Mouse (Mus musculus) MEL (cell line): ENCODE measurements around the gene Il17c. TPM values are rescaled to one million over a fixed set of nuclear protein-coding genes. Genes with fewer than 3 reads are reported as not detected.
A peak's percentile ranks its signal among the peaks of the same experiment; 100 is the strongest.

Experiments used
- DNase-seq: peaks from one replicate; pipeline ENCODE4 v3.0.0; 2011; ENCODE audit warnings: low read depth, low spot score
- H3K27ac ChIP-seq: 2 replicates; pipeline ENCODE4 v1.5.1; 2012; ENCODE audit warnings: low read depth, mild to moderate bottlenecking, control low read depth, low read length, moderate library complexity; ENCODE audit not compliant: control insufficient read depth
- H3K27me3 ChIP-seq, 2 experiments: fragments of 150-350 bp in 1 of 2; sonication (generic) in 1 of 2; 2 replicates each; pipeline ENCODE4 v1.6.1; 2012; ENCODE audit warnings: low read length in 2 of 2, mild to moderate bottlenecking in 2 of 2, improper control_type of control experiment in 1 of 2, moderate library complexity in 1 of 2; ENCODE audit not compliant: insufficient read depth in 2 of 2, control insufficient read depth in 1 of 2
- H3K36me3 ChIP-seq, 2 experiments: 2 replicates each; pipeline ENCODE4 v1.6.1; 2012 to 2014; ENCODE audit warnings: low read length in 2 of 2, improper control_type of control experiment in 1 of 2, inconsistent platforms in 1 of 2, mild to moderate bottlenecking in 1 of 2; ENCODE audit not compliant: insufficient read depth in 2 of 2, control insufficient read depth in 1 of 2
- H3K4me1 ChIP-seq, 2 experiments: fragments of 150-350 bp in 1 of 2; sonication (generic) in 1 of 2; 2 replicates each; pipeline ENCODE4 v1.6.1; 2012; ENCODE audit warnings: low read length in 2 of 2, improper control_type of control experiment in 1 of 2, mild to moderate bottlenecking in 1 of 2; ENCODE audit not compliant: insufficient read depth in 2 of 2, control insufficient read depth in 1 of 2
- H3K4me3 ChIP-seq, 2 experiments: fragments of 150-350 bp in 1 of 2; sonication (generic) in 1 of 2; 2 replicates each; pipeline ENCODE4 v1.5.1; 2012; ENCODE audit warnings: low read depth in 2 of 2, low read length in 2 of 2, mild to moderate bottlenecking in 2 of 2, moderate library complexity in 2 of 2, control low read depth in 1 of 2, improper control_type of control experiment in 1 of 2; ENCODE audit not compliant: control insufficient read depth in 1 of 2, insufficient read depth in 1 of 2
- H3K79me2 ChIP-seq: 2 replicates; pipeline ENCODE4 v1.6.1; 2012; ENCODE audit warnings: mild to moderate bottlenecking, low read length, moderate library complexity; ENCODE audit not compliant: control insufficient read depth, poor library complexity, insufficient read depth
- H3K9ac ChIP-seq: 2 replicates; pipeline ENCODE4 v1.6.1; 2012; ENCODE audit warnings: low read depth, mild to moderate bottlenecking, control low read depth, low read length, moderate library complexity; ENCODE audit not compliant: control insufficient read depth, poor library complexity, severe bottlenecking
- H3K9me3 ChIP-seq: fragments of 150-350 bp; sonication (generic); replicated peaks from 2 replicates; pipeline ENCODE4 v1.6.1; 2012; ENCODE audit warnings: mild to moderate bottlenecking, low read length, improper control_type of control experiment, moderate library complexity; ENCODE audit not compliant: insufficient read depth
- CHD2 ChIP-seq: IDR thresholded peaks from 2 replicates; pipeline ENCODE4 v1.6.1; 2011; ENCODE audit warnings: low read length, improper control_type of control experiment
- EP300 ChIP-seq, 2 experiments: IDR thresholded peaks; 2 replicates each; pipeline ENCODE4 v1.6.1; 2011; ENCODE audit warnings: improper control_type of control experiment in 2 of 2, low read length in 2 of 2, low read depth in 1 of 2, mild to moderate bottlenecking in 1 of 2
- ETS1 ChIP-seq: IDR thresholded peaks from 2 replicates; pipeline ENCODE4 v1.6.1; 2012; ENCODE audit warnings: low read depth, mild to moderate bottlenecking, inconsistent platforms, low read length, improper control_type of control experiment, moderate library complexity
- GATA1 ChIP-seq: IDR thresholded peaks from 2 replicates; pipeline ENCODE4 v1.6.1; 2011; ENCODE audit warnings: low read depth, low read length, improper control_type of control experiment
- HCFC1 ChIP-seq: IDR thresholded peaks from 2 replicates; pipeline ENCODE4 v1.6.1; 2012; ENCODE audit warnings: low read depth, mild to moderate bottlenecking, inconsistent platforms, low read length, improper control_type of control experiment, moderate library complexity
- KAT2A ChIP-seq: conservative IDR thresholded peaks from 2 replicates; pipeline ENCODE4 v1.6.1; 2012; ENCODE audit warnings: low read depth, low read length, improper control_type of control experiment, inconsistent platforms
- MAX ChIP-seq: IDR thresholded peaks from 2 replicates; pipeline ENCODE4 v1.6.1; 2011; ENCODE audit warnings: low read length, improper control_type of control experiment
- MAZ ChIP-seq: IDR thresholded peaks from 2 replicates; pipeline ENCODE4 v1.6.1; 2012; ENCODE audit warnings: low read depth, mild to moderate bottlenecking, inconsistent platforms, low read length, improper control_type of control experiment
- MEF2A ChIP-seq: IDR thresholded peaks from 2 replicates; pipeline ENCODE4 v1.6.1; 2014; ENCODE audit warnings: low read depth, mild to moderate bottlenecking, inconsistent platforms, low read length, improper control_type of control experiment; ENCODE audit not compliant: poor library complexity, insufficient replicate concordance, severe bottlenecking; ENCODE audit errors: extremely low read depth
- MYC ChIP-seq: IDR thresholded peaks from 2 replicates; pipeline ENCODE4 v1.6.1; 2011; ENCODE audit warnings: low read depth, mild to moderate bottlenecking, low read length, improper control_type of control experiment, moderate library complexity
- NELFE ChIP-seq: IDR thresholded peaks from 2 replicates; pipeline ENCODE4 v1.6.1; 2011; ENCODE audit warnings: low read depth, low read length, improper control_type of control experiment
- POLR2A ChIP-seq, 2 experiments: IDR thresholded peaks; 2 replicates each; pipeline ENCODE4 v1.6.1; 2011 to 2012; ENCODE audit warnings: low read length in 2 of 2, mild to moderate bottlenecking in 2 of 2, control low read depth in 1 of 2, improper control_type of control experiment in 1 of 2, low read depth in 1 of 2, moderate library complexity in 1 of 2; ENCODE audit not compliant: control insufficient read depth in 1 of 2, insufficient read depth in 1 of 2, poor library complexity in 1 of 2
- POLR2AphosphoS5 ChIP-seq: IDR thresholded peaks from 2 replicates; pipeline ENCODE4 v1.6.1; 2012; ENCODE audit warnings: low read depth, borderline replicate concordance, mild to moderate bottlenecking, inconsistent platforms, low read length, moderate library complexity, mixed read lengths
- SIN3A ChIP-seq: IDR thresholded peaks from 2 replicates; pipeline ENCODE4 v1.6.1; 2012; ENCODE audit warnings: low read length, improper control_type of control experiment, inconsistent platforms
- SMC3 ChIP-seq: IDR thresholded peaks from 2 replicates; pipeline ENCODE4 v1.6.1; 2011; ENCODE audit warnings: low read depth, low read length, improper control_type of control experiment
- TAL1 ChIP-seq: IDR thresholded peaks from 2 replicates; pipeline ENCODE4 v1.6.1; 2012; ENCODE audit warnings: mild to moderate bottlenecking, inconsistent platforms, low read length, moderate library complexity, mixed read lengths
- USF2 ChIP-seq, 2 experiments: IDR thresholded peaks; 2 replicates each; pipeline ENCODE4 v1.6.1; 2011 to 2012; ENCODE audit warnings: improper control_type of control experiment in 2 of 2, low read length in 2 of 2, borderline replicate concordance in 1 of 2, inconsistent platforms in 1 of 2, low read depth in 1 of 2, mild to moderate bottlenecking in 1 of 2; ENCODE audit not compliant: insufficient read depth in 1 of 2
- ZKSCAN1 ChIP-seq: IDR thresholded peaks from 2 replicates; pipeline ENCODE4 v1.6.1; 2012; ENCODE audit warnings: low read depth, mild to moderate bottlenecking, inconsistent platforms, low read length, improper control_type of control experiment, moderate library complexity
- polyA plus RNA-seq, 2 experiments: library from polyadenylated mRNA; stranded (reverse) in 1 of 2; unstranded in 1 of 2; fragments of >175 nt in 1 of 2; fragments of >200 nt in 1 of 2; gene quantifications; 2 replicates each; pipeline versions ENCODE4 v1.2.1 to v1.2.4; 2012; ENCODE audit warnings: low replicate concordance in 2 of 2, low read depth in 1 of 2; ENCODE audit not compliant: insufficient read length in 2 of 2, insufficient read depth in 1 of 2, missing spikeins in 1 of 2
- total RNA-seq: library from RNA; depleted of rRNA; stranded (reverse); fragments of 300-350 nt; gene quantifications from 2 replicates; pipeline ENCODE4 v1.2.3, GENCODE M21; 2012

Gene Il17c
- total and polyA plus RNA-seq, 3 experiments, result 0.43 TPM; not detected in 2

DNA sequence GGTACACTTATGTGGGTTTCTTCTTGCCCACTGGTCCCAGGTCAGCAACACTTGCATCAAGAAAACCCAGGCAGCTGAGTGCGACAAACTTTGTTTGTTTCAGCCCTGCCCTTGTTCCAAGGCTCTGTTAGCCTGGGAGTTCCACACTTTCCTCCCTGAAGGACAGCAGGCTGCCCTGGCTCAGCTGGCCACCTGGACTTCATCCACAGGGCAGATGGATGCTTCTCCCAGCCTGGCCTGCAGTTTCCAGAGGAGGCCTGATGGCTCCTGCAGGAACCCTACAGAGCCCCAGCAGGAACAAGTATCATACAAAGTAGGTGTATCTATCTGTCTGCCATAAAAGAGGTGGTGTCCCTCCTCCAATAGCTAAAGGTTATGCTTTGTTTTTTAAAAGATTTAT lies 19.5 kb downstream of the Il17c start:
- Histone ChIP-seq H3K79me2 (0 out of 2 replicates have a peak, but pooled peaks cover 3% of the 10 kb centered on the region), H3K27ac (no peak overlapping the region), H3K9ac (no peak overlapping the region), H3K36me3 (no peaks in the 10 kb centered on the region), H3K27me3 (no peaks in the 10 kb centered on the region), H3K4me1 (peaks cover 0 to 3% of the 10 kb centered on the region in 2 experiments; a peak in 1 of 4 replicates), H3K4me3 (no peak overlapping the region), H3K9me3 (no peaks in the 10 kb centered on the region)
- DNase-seq, result no peak
- TF ChIP-seq SMC3 (no peak), USF2 (IDR thresholded peaks at IDR 0.05; ENCODE audit: borderline replicate concordance in 1 of 2, insufficient read depth in 1 of 2, low read depth in 1 of 2, low read length in 2 of 2) (no peak), ETS1 (no peak)

DNA sequence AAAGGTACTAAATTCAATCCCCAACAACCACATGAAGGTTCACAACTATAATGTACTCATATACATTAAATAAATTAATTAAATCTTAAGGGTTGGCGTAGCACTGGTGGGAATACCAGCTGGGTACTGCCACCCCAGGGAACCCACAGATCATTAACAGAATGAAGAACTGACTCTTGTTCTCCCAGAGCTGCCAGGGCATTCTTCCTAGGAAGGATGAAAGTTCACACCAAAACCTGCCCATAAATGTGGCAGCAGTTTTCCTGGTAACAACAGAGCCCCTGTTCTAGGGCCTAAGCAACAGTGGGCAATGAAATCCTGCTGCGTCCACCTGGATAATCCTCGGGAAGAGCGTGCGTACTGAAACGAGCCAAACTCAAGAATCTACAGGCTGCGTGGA lies 20.5 kb downstream of the Il17c start:
- H3K27me3 ChIP-seq, result no peaks in the 10 kb centered on the region
- H3K27ac ChIP-seq, result no peak overlapping the region
- H3K36me3 ChIP-seq, result no peaks in the 10 kb centered on the region
- H3K79me2 ChIP-seq, result 0 out of 2 replicates have a peak, but pooled peaks cover 3% of the 10 kb centered on the region
- peak overlapping the region; percentile 60 for H3K9ac ChIP-seq
- no peaks in the 10 kb centered on the region for H3K9me3 ChIP-seq
- H3K4me3 ChIP-seq, result peak overlapping the region in 1 of 2 experiments; percentile 69; a peak in 2 of 4 replicates
- no peak for DNase-seq
- H3K4me1 ChIP-seq, result peaks cover 0 to 3% of the 10 kb centered on the region in 2 experiments; a peak in 1 of 4 replicates
- no peak for TF ChIP-seq CHD2

DNA sequence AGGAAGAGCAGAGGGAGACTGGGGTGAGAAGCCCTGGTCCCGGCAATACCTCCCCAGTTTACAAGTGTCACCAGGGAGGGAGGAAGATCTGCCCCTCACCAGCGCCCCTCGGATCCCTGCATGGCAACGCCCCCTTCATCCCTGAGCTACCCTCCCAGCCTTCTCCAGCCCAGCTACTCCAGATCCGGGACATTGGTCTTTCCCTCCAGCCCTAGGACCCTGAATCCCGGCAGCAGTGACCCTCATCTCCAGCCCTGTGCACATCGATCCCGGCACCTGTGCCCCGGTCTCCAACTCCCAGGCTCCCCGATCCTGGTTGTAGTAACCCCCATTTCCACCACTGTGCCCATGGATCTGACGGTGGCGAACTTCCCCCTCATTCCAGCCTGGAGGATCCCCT lies 21.0 kb downstream of the Il17c start:
- H3K9ac ChIP-seq, result peak overlapping the region; percentile 60
- no peaks in the 10 kb centered on the region for H3K36me3 ChIP-seq
- TF ChIP-seq SMC3, result no peak
- no peak for TF ChIP-seq MYC
- no peak for TF ChIP-seq NELFE
- no peak for TF ChIP-seq TAL1
- TF ChIP-seq EP300 (IDR thresholded peaks at IDR 0.05; ENCODE audit: low read depth in 1 of 2, low read length in 2 of 2), result no peak
- no peak for TF ChIP-seq SIN3A
- TF ChIP-seq MEF2A, result no peak
- no peak for TF ChIP-seq GATA1
- TF ChIP-seq MAX, result no peak
- TF ChIP-seq ZKSCAN1, result no peak
- TF ChIP-seq KAT2A, result no peak
- no peak for TF ChIP-seq HCFC1
- no peak for TF ChIP-seq ETS1
- TF ChIP-seq POLR2AphosphoS5, result no peak
- TF ChIP-seq MAZ, result no peak
- TF ChIP-seq POLR2A (IDR thresholded peaks at IDR 0.05; ENCODE audit: control insufficient read depth in 1 of 2, insufficient read depth in 1 of 2, low read depth in 1 of 2, low read length in 2 of 2, poor library complexity in 1 of 2), result no peak
- peak overlapping the region; percentile 69 to 82 for H3K4me3 ChIP-seq
- no peak for DNase-seq
- H3K27me3 ChIP-seq, result no peaks in the 10 kb centered on the region
- H3K79me2 ChIP-seq, result 0 out of 2 replicates have a peak, but pooled peaks cover 3% of the 10 kb centered on the region
- H3K9me3 ChIP-seq, result no peaks in the 10 kb centered on the region
- peaks cover 0 to 3% of the 10 kb centered on the region in 2 experiments; a peak in 1 of 4 replicates for H3K4me1 ChIP-seq
- no peak overlapping the region for H3K27ac ChIP-seq
